Mouse (Mus musculus) megakaryocyte, embryonic 14.5 days (primary cell): ENCODE measurements around the gene Dppa2.

ENCODE experiments used
- FLI1 ChIP-seq: IDR thresholded peaks from 2 replicates; pipeline ENCODE4 v1.6.1; 2012; ENCODE audit warnings: low read length, inconsistent platforms, mixed read lengths
- GATA1 ChIP-seq: IDR thresholded peaks from 3 replicates; pipeline ENCODE4 v1.6.1; 2012; ENCODE audit warnings: mixed read lengths, low read length, inconsistent platforms, borderline replicate concordance

DNA sequence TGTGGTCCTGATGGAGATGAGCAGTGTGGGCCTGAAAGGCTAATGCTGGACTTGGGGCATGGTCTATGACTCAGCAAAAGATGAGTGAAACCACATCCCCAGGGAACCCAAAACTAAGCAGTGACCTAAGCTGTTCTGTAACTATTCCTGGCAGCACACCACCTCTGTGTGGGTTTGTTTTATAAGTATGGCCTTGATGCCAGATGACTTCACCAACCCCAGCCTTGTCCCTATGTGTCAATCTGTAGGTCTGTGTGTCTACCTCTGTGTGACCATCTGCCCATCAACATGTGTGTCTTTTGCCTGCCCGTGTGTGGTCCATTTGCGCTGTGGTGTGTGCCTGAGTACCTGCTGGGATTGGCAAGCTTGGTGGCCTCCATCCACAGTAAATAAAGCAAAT is 64.4 kb downstream of the Dppa2 start:
- TF ChIP-seq GATA1: no peak
- no peak for TF ChIP-seq FLI1
